Mouse (Mus musculus): ENCODE measurements around the gene Gm28042.

Gene Gm28042

DNA sequence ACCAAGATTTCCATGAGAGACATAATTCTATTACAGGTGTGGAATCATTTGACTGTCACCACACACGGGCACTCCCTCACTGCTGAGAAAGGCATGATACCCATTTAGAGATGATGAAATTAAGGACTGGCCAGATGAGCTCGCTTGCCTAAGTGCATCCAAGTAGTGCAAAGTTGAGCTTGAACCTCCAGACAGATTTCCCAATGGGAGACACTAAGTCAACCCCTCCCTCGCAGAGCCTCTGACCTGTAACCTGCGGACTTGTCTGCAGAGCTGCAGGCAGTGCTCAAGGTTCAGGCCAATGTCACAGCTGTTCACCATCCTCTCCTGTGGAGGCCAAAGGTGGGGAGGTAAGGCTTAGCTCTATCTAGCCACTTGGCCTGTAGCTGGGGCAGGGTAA, 31.5 kb downstream of the Gm28042 start:
- in situ Hi-C loops (cut with MboI, MseI), result no loop called here

DNA sequence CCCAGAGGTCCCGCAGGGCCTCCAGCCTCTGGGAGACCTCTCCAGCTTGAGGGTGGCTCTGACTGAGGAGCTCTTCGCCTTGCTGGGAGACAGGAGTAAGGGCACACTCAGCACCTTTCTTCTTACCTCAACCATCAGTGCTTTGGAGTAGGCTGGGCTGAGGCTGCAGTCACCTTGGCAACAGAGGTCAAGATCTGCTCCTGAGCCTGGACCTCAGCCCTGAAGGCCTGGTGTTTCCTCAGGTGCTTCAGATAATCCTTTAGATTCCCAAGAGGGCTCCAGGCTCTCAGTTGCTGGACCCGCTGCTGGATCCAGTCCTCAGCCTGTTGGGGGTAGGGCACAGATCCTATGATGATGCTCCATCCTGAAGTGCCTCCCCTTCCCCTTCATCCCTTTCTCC, 32.2 kb downstream of the Gm28042 start:
- in situ Hi-C loops (cut with MboI, MseI), result no loop called here

DNA sequence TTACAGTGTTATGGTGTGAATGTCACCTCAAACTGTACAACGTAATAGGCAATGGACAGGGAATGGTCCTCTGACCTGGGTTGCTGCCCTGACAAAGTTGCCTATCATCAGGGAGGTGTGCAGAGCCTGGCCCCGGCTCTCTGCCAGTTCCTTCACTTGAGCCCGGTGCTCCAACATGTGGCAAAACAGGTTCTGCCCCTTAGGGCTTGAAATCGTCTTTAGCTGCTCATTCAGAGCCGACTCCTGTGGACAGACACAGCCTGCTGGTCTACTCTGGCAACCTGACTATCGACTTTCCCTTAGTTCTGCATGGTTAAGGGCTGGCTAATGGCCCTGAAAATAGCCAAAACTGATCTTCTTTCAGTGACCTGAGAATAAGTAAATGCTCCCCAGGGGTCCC, 32.9 kb downstream of the Gm28042 start:
- in situ Hi-C loops (cut with MboI, MseI), result no loop called here

DNA sequence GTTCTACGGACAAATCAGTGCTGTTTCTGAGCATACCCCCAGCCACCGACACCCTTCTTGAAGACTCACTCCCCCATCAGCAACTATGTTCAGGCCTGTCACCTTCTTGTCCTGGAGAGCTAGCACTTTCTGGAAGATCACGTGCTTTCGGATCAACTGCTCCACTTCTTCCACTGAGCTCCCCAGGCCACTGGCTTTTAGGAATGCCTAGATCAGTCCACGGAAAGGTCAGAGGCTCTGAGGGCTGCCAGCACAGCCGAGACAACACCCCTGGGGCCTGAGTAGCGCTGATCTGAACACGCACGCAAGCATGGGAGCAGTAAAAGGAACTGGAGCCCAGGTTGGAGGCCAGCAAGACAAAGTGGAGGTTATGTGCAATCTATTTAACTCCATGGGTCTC, 33.4 kb downstream of the Gm28042 start:
- in situ Hi-C loops (cut with MboI, MseI), result no loop called here

DNA sequence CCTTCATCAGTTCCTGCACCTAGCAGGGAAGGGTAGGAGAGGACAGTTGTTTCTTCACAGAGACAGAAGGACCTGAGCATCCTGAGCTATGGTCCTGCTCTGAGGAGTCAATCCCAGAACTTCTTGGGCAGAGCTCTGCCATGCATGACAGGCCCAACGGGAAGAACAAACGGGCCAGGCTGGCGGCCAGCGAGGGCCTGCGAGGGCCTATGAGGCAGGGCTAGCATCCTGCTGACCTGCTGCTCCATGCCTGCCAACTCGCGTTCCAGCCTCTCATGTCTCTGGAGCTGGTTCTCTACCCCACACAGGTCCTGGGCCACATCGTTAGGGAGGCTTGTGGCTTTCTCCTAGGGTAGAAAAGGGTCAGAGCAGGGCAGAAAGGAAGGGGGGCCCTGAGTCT, 35.0 kb downstream of the Gm28042 start:
- in situ Hi-C loops (cut with MboI, MseI), result no loop called here

DNA sequence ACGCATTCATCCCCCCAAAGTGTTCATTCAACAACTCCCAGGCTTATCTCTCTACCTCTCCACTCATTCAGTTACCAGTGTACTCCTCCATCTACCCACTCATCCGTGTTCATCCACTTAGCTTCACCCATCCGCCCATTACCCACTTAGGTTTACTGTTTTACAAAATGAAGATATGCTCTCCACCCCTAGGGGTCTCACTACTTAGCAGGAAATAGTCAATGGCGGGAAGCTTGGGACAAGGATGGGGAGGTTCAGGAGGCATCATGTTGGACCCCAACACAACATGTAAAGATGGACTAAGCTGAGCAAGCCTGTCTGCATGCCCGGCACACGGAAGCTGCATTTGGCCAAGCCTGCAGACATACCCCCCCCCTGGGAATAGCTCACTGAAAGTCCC, 37.3 kb downstream of the Gm28042 start:
- in situ Hi-C loops (cut with MboI, MseI), result no loop called here

DNA sequence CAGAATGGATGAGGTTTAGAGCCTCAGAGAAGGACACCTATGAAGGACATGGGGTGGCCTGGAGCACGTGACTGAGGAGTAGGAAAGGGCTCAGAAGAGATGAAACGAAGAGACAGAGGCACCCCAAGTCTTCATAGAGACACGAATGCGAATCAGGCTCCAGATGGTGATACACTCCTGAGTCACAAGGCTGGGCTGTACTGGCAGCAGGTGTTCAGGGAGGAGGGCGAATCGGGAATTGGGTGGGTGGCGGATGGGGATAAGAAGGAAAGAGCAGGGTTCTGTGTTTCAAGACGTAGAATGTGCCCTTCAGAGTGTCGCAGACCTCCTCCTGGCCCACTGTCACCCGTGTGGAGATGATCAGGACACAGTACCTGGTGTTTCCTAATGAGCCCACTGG, 38.0 kb downstream of the Gm28042 start:
- in situ Hi-C loops (cut with MboI, MseI), result no loop called here

DNA sequence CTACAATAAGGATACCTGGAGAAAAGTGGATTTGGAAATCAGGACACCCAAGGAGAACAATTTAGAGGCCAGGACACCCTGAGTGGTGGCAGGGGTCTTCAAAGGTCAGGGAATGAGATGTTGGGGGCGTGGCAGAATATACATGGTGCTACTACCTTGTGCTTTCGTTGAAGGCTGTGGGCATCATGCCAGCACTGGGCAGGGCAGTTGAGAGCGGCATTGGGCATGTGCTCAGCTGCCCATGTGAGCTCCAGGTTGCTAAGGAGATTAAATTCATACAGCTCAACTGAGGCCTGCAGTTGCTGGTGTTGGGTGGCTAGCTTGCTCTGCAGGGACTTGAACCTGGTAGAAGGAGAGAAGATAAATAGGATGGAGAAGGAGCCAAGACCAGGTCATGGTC, 38.9 kb downstream of the Gm28042 start:
- in situ Hi-C loops (cut with MboI, MseI), result no loop called here

DNA sequence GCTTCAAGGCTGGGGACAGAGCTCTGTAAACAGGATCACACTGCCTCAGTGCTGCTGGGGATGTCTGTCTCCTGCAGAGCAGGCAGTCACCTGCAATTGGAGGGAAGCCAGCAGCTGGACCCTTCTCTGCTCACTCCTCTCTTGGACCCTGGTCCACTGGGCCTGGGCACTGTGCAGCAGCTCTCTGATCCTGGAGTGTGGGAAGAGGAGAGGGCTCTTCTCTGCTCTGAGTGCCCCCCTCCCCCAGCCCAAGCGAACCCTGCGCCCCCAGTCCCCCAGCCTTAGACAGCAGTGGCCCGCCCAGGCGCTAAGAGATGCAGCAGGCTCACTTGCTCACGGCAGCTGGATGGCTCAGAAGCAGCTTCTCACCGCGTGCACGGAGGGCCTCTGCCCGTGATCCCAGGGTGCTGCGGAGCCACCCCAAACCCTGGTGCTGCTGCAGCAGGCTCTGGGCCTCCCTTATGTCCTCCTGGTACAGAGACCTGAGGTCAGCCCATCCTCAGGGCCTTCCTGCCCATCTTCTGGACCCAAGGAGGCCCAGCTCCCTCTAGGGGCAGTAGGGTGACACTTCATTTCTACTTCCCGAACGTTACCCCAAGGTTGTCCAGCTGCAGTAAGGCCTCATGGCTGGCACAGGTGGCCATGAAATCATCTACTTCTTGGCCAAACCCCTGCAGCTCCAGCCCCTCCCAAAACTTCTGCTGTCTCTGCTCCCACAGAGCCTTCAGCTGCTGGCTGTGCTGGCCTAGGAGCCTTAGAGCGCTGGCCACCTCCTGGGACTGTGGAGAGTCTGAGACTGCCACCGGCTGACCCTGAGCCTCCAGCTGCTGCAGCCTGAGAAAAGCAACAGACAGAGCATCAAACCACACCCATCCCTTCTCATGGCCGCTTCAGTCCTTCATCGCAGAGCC, 41.5 kb downstream of the Gm28042 start:
- in situ Hi-C loops (cut with MboI, MseI), result no loop called here

DNA sequence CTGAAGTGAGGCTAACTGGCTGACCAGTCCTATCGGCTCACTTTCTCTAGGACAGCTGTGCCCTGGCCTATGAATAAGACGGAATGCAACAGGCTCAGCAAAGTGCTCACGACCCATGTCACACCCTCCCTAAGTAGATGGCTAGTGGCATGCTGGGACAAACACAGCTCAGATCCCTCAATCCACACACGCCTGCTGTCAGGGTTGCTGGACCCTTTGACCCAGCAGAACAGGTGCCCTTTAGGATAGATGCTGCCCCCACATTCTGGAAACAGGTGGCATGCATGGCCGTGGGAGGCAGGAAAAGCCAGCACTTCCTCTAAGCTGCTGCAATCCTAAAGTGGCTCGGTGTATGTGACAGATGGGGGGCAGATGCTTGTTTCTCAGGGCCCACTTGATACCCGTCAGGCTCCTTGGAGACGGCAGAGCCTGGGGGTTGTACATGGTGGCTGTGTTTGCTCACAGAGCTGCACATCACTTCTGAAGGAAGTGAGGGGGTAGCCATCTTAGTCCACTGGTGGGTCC, 42.2 kb downstream of the Gm28042 start:
- in situ Hi-C loops (cut with MboI, MseI), result no loop called here

DNA sequence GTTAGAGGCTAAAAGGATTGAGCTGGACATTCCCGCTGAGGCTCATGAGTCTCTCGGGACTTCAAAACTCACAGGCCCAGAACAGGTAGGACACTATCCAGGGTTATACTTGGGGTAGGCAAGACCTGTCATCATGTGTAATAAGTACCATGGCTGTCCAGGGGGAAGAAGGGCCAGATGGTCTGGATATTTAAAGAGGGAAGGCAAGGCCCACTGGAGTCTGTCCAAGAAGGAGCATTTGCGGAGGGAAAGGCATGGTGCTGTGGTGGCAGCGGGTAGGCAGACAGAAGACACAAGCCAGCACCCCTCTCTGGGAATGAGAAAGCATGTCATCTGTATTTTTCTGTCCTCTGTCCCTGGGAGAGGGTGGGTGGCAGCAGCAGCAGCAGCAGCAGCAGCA, 46.8 kb downstream of the Gm28042 start:
- in situ Hi-C loops (cut with MboI, MseI), result no loop called here

DNA sequence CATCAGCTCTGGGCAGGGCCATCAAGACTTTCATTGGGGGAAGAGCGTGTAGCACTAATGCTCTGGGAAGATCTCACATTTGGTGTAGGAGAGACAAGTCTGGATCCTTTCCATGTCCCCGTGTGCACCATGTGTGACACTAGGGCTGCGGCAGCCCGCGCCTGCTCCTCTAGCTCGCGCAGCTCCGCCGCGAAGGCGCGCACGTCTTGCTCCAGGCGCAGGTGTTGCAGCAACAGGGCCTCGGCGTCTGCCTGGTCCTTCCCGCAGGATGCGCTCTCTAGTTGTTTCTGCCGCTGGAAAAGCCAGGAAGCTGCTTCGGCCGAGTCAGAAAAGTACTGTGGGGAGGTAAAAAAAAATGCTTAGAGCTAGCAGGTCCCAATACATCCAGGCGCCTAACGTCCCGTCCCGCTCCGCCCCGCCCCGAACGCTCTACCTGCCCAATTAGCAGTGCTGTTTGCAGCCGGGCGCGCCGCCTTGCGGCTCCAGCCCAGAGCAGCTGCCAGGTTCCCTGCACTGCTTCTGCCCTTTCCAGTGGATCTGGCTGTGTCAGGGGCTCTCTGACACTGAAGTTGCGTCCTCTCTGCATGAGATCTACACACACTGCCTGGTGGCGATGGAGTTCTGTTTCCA, 48.9 kb downstream of the Gm28042 start:
- in situ Hi-C loops (cut with MboI, MseI), result no loop called here

DNA sequence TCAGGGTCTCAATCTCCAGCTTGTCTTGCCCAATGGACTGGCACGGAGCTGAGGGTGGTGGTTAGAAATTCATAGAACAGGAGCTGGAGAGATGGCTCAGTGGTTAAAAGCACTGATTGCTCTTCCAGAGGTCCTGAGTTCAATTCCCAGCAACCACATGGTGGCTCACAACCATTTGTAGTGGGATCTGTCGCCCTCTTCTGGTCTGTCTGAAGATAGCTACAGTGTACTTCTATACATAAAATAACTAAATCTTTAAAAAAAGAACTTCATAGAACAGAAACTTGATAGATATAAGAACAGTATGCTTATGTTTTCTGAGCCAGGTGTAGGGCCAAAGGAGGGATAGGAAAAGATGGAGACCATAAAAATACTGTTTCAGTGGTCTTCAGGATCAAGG, 55.1 kb downstream of the Gm28042 start:
- in situ Hi-C loops (cut with MboI, MseI), result no loop called here

DNA sequence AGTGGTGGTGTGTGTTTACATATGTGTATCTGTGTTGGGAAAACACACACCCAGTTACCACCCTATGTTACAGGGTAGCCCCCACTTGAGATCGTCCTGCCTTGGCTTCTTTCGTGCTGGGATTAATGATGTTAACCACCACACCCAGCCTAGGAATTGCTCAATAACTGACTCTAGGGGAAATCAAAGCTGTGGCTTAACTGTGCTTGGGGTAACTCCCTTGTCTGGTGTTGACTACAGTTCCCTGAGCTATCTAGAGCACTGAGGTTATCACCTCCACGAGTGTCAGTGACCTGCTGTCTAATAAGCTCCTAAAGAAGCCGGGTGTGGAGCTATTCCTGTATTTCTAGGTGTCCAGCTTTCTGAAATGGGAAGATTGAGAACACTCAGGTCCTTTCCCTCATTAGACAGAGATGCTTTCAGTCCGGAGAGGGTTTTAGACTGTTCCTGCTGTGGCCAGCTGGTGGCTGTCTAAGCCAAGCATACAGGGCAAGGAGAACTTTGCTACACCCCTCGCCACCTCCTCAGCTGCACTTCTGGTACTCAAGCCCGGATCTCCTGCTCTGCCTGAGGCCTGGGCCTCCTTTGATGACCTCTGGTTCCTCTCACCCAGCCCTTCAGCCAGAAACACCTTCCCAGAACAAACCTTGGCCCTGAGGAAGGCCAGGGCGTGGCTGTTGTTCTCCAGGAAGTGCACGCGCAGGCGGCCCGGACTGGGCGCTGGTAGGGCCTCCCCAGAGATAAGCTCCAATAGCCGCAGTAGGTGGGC, 57.5 kb downstream of the Gm28042 start:
- in situ Hi-C loops (cut with MboI, MseI), result no loop called here

DNA sequence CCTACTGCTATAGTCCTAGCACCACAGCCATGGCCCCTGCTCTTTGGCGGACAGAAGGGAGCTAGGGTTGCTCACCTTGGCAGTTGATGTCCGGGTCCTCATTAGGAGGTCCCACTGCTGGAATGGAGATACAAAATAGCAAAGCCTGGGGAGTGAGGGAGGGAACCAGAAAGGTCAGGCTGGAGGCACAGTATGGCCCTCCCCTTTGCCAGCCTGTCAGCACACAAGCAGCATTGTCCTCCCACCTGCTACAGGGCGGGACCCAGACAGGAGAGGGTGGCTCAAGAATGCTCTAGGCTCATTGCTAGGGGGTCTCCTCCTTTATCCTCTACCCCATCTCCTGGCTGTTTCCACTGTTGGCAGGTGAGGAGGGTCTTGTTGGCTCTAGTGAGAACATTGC, 58.7 kb downstream of the Gm28042 start:
- in situ Hi-C loops (cut with MboI, MseI), result no loop called here

DNA sequence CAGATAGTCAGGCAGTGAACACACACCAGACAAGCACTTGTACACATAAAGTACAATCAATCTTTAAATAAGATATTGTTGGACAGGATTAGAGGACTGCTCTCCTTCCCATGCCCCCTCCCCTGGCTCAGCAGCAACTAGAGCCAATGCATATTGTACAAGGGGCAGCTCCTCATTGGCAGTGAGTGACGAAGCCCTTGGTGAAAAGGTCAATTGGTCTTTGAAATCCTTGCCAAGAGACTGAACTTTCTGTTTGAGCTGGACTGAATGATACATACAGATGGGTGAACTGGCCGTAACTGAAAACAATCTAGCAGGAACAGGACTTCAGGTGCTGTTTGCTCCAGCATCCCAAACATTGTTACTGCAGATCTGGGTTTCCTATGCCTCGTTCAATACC, 60.1 kb downstream of the Gm28042 start:
- in situ Hi-C loops (cut with MboI, MseI), result no loop called here

DNA sequence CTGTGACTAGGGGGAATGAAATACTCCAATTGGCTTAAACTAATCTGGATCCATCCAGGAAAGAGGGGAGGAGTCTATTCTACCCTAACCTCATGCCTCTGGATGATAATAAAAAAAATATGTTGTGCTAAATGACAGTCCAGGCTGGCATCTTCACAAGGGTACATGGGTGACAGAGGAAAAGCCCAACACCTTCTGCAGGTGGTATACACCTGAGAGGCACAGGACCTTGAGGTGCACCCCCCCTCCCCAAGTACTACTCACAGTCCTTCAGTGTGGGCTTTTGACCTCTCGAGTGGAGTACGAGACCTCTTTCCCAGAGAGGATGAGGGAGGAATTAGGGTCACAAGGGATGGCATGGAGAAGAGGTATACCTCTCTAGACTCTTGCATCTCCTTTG, 60.6 kb downstream of the Gm28042 start:
- in situ Hi-C loops (cut with MboI, MseI), result no loop called here

DNA sequence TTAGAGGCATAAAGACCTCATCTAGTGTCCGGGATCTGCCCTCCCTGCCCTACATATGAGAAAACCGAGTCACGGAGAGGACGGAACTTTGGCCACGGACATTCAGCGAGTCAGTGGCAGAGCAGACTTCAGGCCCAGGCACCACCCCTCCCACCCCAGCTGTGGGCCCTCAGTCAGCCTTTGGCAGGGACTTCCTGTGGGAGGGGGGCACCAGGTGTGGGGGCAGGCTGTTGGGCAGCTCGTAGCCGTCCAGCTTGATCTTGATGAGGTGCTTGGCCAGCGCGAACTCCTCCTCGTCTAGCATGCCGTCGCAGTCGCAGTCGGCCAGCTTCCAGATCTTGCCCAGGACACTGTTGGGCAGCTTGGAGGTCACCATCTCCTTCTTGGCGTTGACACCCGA, 63.7 kb downstream of the Gm28042 start:
- in situ Hi-C loops (cut with MboI, MseI), result no loop called here

Measured in regulatory T cell (primary cell).